ENCODE assay signal across 12 mouse cellular contexts in the genomic region with DNA sequence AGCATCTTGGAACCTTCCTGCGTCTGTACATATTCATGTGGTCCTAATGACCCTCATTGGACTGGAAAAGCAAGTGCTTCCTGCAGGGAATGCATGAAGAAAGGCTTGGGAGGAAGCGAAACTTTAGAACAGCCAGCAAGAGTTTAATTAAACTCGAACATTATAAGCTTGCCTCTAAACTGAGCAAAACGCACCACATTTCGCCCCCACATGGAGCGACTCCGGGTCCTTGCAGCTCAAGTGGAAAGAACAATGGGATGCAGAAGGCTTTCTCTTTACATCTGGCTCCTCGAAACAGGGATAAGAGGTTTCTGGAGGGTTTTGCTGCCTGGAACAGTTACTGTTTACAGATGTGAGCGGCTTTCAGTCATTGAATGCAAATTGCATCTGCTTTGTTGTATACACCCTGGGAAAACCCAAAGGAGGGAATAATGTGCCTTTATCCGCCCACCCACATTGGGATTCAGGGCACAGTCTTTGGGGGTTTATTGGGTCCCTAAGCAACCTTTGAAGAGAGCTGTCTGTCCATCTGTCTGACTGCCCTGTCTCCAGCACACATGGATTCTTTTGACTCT.
DNase-seq lines count a peak whose midpoint lies in the region; ATAC-seq lines count a peak whose summit lies in the region.
"Had no signal": no experiment of that assay in that cellular context is flagged by ENCODE, and none has a peak within 500 bp of the region (broad histone marks: within the 10 kb centered on the region; RNA-seq: fewer than 3 reads in every experiment).

No protein-coding gene starts in this region.

- H3K9me3 ChIP-seq in hindbrain, embryonic 10.5 days: no peaks in the 10 kb centered on the region; the same call in 1 of the 2 replicates
- H3K9me3 ChIP-seq in hindbrain, embryonic 12.5 days (replicated peaks): no peaks in the 10 kb centered on the region
- no peaks in the 10 kb centered on the region for H3K9me3 ChIP-seq in forebrain, embryonic 12.5 days
- H3K9me3 ChIP-seq in neural tube, embryonic 13.5 days: peaks cover 6% of the 10 kb centered on the region; the same call in 1 of the 2 replicates
- H3K9me3 ChIP-seq: kidney, embryonic 15.5 days had no signal

- no peak overlapping the region; the same call in 1 of the 2 replicates for H3K4me3 ChIP-seq in hindbrain, embryonic 10.5 days
- no peak overlapping the region for H3K4me3 ChIP-seq in hindbrain, embryonic 12.5 days
- no peak overlapping the region for H3K4me3 ChIP-seq in forebrain, embryonic 12.5 days (replicated peaks)
- H3K4me3 ChIP-seq in neural tube, embryonic 13.5 days: no peak overlapping the region
- H3K4me3 ChIP-seq: kidney, embryonic 15.5 days; myocyte had no signal

- H3K36me3 ChIP-seq in hindbrain, embryonic 10.5 days: no peaks in the 10 kb centered on the region
- H3K36me3 ChIP-seq in hindbrain, embryonic 12.5 days: no peaks in the 10 kb centered on the region
- H3K36me3 ChIP-seq in forebrain, embryonic 12.5 days (replicated peaks): no peaks in the 10 kb centered on the region
- H3K36me3 ChIP-seq in neural tube, embryonic 13.5 days: no peaks in the 10 kb centered on the region
- H3K36me3 ChIP-seq: kidney, embryonic 15.5 days had no signal

- peak overlapping the region; percentile 70 for H3K27ac ChIP-seq in hindbrain, embryonic 10.5 days
- H3K27ac ChIP-seq in hindbrain, embryonic 12.5 days: no peak overlapping the region
- no peak overlapping the region for H3K27ac ChIP-seq in forebrain, embryonic 12.5 days
- peak overlapping the region; percentile 52 for H3K27ac ChIP-seq in neural tube, embryonic 13.5 days (replicated peaks)
- H3K27ac ChIP-seq: kidney, embryonic 15.5 days had no signal

- H3K27me3 ChIP-seq in hindbrain, embryonic 10.5 days (ENCODE audit: insufficient read depth, poor library complexity, severe bottlenecking): no peaks in the 10 kb centered on the region
- H3K27me3 ChIP-seq in hindbrain, embryonic 12.5 days: no peaks in the 10 kb centered on the region
- peaks cover 20% of the 10 kb centered on the region for H3K27me3 ChIP-seq in forebrain, embryonic 12.5 days
- no peaks in the 10 kb centered on the region for H3K27me3 ChIP-seq in neural tube, embryonic 13.5 days
- H3K27me3 ChIP-seq: kidney, embryonic 15.5 days had no signal

- peaks cover 20% of the 10 kb centered on the region for H3K4me1 ChIP-seq in hindbrain, embryonic 10.5 days (replicated peaks)
- H3K4me1 ChIP-seq in hindbrain, embryonic 12.5 days: peaks cover 6% of the 10 kb centered on the region; the same call in 1 of the 2 replicates
- peaks cover 19% of the 10 kb centered on the region for H3K4me1 ChIP-seq in forebrain, embryonic 12.5 days
- peaks cover 11% of the 10 kb centered on the region for H3K4me1 ChIP-seq in neural tube, embryonic 13.5 days (replicated peaks)
- H3K4me1 ChIP-seq: kidney, embryonic 15.5 days had no signal

- 40% methylated on average over 10 of the region's 10 CpGs for WGBS in hindbrain, embryonic 10.5 days
- 30% methylated on average over 10 of the region's 10 CpGs for WGBS in hindbrain, embryonic 12.5 days
- 14% methylated on average over 10 of the region's 10 CpGs for WGBS in forebrain, embryonic 12.5 days
- WGBS in neural tube, embryonic 13.5 days: 18% methylated on average over 10 of the region's 10 CpGs

- no peak overlapping the region for H3K4me2 ChIP-seq in hindbrain, embryonic 12.5 days (replicated peaks)
- peak overlapping the region; percentile 34 for H3K4me2 ChIP-seq in forebrain, embryonic 12.5 days
- 0 out of 2 replicates have a peak overlapping the region, but pooled peaks have one; percentile 17 for H3K4me2 ChIP-seq in neural tube, embryonic 13.5 days
- H3K4me2 ChIP-seq: kidney, embryonic 15.5 days had no signal

- peak; percentile 20 for DNase-seq in hindbrain, embryonic 10.5 days (ENCODE audit: low spot score)
- peak; percentile 10 for DNase-seq in hindlimb bud, embryonic 11.5 days (ENCODE audit: extremely low spot score, low read depth, low spot score)
- DNase-seq in cerebellum, postnatal 10 days: no peak
- DNase-seq in retina, embryonic 14.5 days (ENCODE audit: low spot score): no peak
- no peak for DNase-seq in urinary bladder, postnatal 4 days (ENCODE audit: low spot score in 2 of 2)
- DNase-seq: gastrocnemius, postnatal 25 days; right cerebral cortex, postnatal 25 days had no signal

- no peak for ATAC-seq in hindbrain, embryonic 12.5 days (ENCODE audit: low FRiP score)
- ATAC-seq in forebrain, embryonic 12.5 days (ENCODE audit: low FRiP score): peak; percentile 68
- peak; percentile 76; the same call in 1 of the 2 replicates for ATAC-seq in neural tube, embryonic 13.5 days (ENCODE audit: low read depth)

- no peak overlapping the region for H3K9ac ChIP-seq in hindbrain, embryonic 12.5 days
- no peak overlapping the region for H3K9ac ChIP-seq in forebrain, embryonic 12.5 days
- no peak overlapping the region for H3K9ac ChIP-seq in neural tube, embryonic 13.5 days
- H3K9ac ChIP-seq: kidney, embryonic 15.5 days had no signal

Comparison
In these comparisons a context has a peak if more than half of its experiments do, and no peak if none do; other contexts are left out.
1. H3K27ac ChIP-seq: peak in hindbrain, embryonic 10.5 days (single experiment) and neural tube, embryonic 13.5 days (single experiment); none in hindbrain, embryonic 12.5 days (single experiment) and forebrain, embryonic 12.5 days (single experiment).
2. DNase-seq: peak in hindbrain, embryonic 10.5 days (single experiment) and hindlimb bud, embryonic 11.5 days (single experiment); none in cerebellum, postnatal 10 days (0 of 2), retina, embryonic 14.5 days (single experiment) and urinary bladder, postnatal 4 days (0 of 2).